Mouse (Mus musculus) liver, embryonic 14.5 days (tissue): ENCODE measurements at regions not wholly inside any gene's neighbourhood (a gene's known extent, or its start where the extent isn't known, plus 50 kb on each side); places are given as distances from the start of the nearest gene placed in this dataset.

ENCODE experiments used
- ATAC-seq: fragments of 200-750 bp; cut with Nextera tagmentation; 2 replicates; pipeline ENCODE4 v1.8.0; 2017; ENCODE audit warnings: moderate number of reproducible peaks, mild to moderate bottlenecking, moderate library complexity; ENCODE audit not compliant: insufficient read depth
- DNase-seq, 3 experiments: peaks; one replicate each; pipeline ENCODE4 v3.0.0-alpha.2; 2012 to 2013; ENCODE audit warnings: low read depth in 3 of 3, low spot score in 3 of 3
- H3K27ac ChIP-seq: fragments of 300-500 bp; sonication (generic); 2 replicates; pipeline ENCODE4 v1.5.1; 2014; ENCODE audit warnings: moderate library complexity, mild to moderate bottlenecking, control low read depth, inconsistent platforms
- H3K27me3 ChIP-seq: fragments of 300-500 bp; sonication (generic); 2 replicates; pipeline ENCODE4 v1.6.1; 2014; ENCODE audit warnings: mild to moderate bottlenecking, low read length, moderate library complexity; ENCODE audit not compliant: control insufficient read depth, insufficient read depth
- H3K36me3 ChIP-seq: fragments of 300-500 bp; sonication (generic); replicated peaks from 2 replicates; pipeline ENCODE4 v1.6.1; 2014; ENCODE audit warnings: low read depth; ENCODE audit not compliant: control insufficient read depth, insufficient read depth
- H3K4me1 ChIP-seq, 2 experiments: fragments of 200-500 bp in 1 of 2; fragments of 300-500 bp in 1 of 2; sonication (generic) in 1 of 2; replicated peaks; 2 replicates each; pipeline ENCODE4 v1.6.1; 2012 to 2014; ENCODE audit warnings: antibody characterized with exemption in 1 of 2, inconsistent platforms in 1 of 2, low read length in 1 of 2; ENCODE audit not compliant: control insufficient read depth in 2 of 2, insufficient read depth in 2 of 2
- H3K4me2 ChIP-seq: fragments of 300-500 bp; sonication (generic); 2 replicates; pipeline ENCODE4 v1.6.1; 2014; ENCODE audit warnings: low read depth, mild to moderate bottlenecking, control low read depth, moderate library complexity
- H3K4me3 ChIP-seq, 2 experiments: fragments of 200-500 bp in 1 of 2; fragments of 300-500 bp in 1 of 2; sonication (generic) in 1 of 2; 2 replicates each; pipeline ENCODE4 v1.5.1; 2012 to 2014; ENCODE audit warnings: low read depth in 2 of 2, low read length in 2 of 2, mild to moderate bottlenecking in 2 of 2, control low read depth in 1 of 2, inconsistent platforms in 1 of 2, moderate library complexity in 1 of 2; ENCODE audit not compliant: insufficient read depth in 1 of 2
- H3K9ac ChIP-seq: fragments of 300-500 bp; sonication (generic); replicated peaks from 2 replicates; pipeline ENCODE4 v1.6.1; 2014; ENCODE audit warnings: mild to moderate bottlenecking, control low read depth, moderate library complexity
- H3K9me3 ChIP-seq: fragments of 300-500 bp; sonication (generic); 2 replicates; pipeline ENCODE4 v1.6.1; 2016; ENCODE audit warnings: low read length, mixed read lengths; ENCODE audit not compliant: control insufficient read depth
- CTCF ChIP-seq: IDR thresholded peaks from 2 replicates; pipeline ENCODE4 v1.5.1; 2016; ENCODE audit warnings: antibody characterized with exemption, low read depth, control low read depth
- EP300 ChIP-seq: IDR thresholded peaks from 2 replicates; pipeline ENCODE4 v1.6.1; 2016; ENCODE audit warnings: antibody characterized with exemption, low read depth
- WGBS: fragments of 180-500 bp; shearing (Covaris S2); extraction: QIAGEN DNeasy Blood & Tissue Kit; methylation state at CpG from one replicate; pipeline ENCODE4 v1.1.7; 2014; ENCODE audit not compliant: insufficient replicate concordance; 5-methylcytosine and 5-hydroxymethylcytosine counted together

GRCm38 (mm10) chr15:25135471-25136262 lies 277.9 kb downstream of the Basp1 start:
- no peak overlapping the region for H3K4me2 ChIP-seq
- H3K27me3 ChIP-seq = no peaks in the 10 kb centered on the region
- no peak overlapping the region for H3K27ac ChIP-seq
- no peaks in the 10 kb centered on the region for H3K9me3 ChIP-seq
- H3K4me3 ChIP-seq = no peak overlapping the region
- H3K36me3 ChIP-seq = no peaks in the 10 kb centered on the region
- no peak overlapping the region for H3K9ac ChIP-seq
- DNase-seq (no peak), ATAC-seq (no peak)
- TF ChIP-seq CTCF (no peak), EP300 (no peak)
- no peaks in the 10 kb centered on the region for H3K4me1 ChIP-seq
- 43% methylated on average over 19 of the region's 19 CpGs for WGBS

- no peak for ATAC-seq
- WGBS = 60% methylated on average over 6 of the region's 6 CpGs
- TF ChIP-seq CTCF = no peak
- no peak for TF ChIP-seq EP300
- Histone ChIP-seq H3K4me2 (no peak overlapping the region), H3K4me1 (no peaks in the 10 kb centered on the region), H3K9me3 (no peaks in the 10 kb centered on the region), H3K9ac (no peak overlapping the region), H3K36me3 (no peaks in the 10 kb centered on the region), H3K4me3 (no peak overlapping the region), H3K27ac (no peak overlapping the region), H3K27me3 (no peaks in the 10 kb centered on the region)
- no peak for DNase-seq
These were observed 283.5 kb downstream of the Basp1 start for GRCm38 (mm10) chr15:25130096-25130495.

- Histone ChIP-seq H3K27me3 (no peaks in the 10 kb centered on the region), H3K9me3 (no peaks in the 10 kb centered on the region), H3K9ac (no peak overlapping the region), H3K4me3 (no peak overlapping the region), H3K4me1 (no peaks in the 10 kb centered on the region), H3K27ac (no peak overlapping the region), H3K36me3 (no peaks in the 10 kb centered on the region), H3K4me2 (no peak overlapping the region)
- 48% methylated on average over 5 of the region's 5 CpGs for WGBS
- no peak for TF ChIP-seq CTCF
- ATAC-seq = no peak
- DNase-seq = no peak
These were observed 284.0 kb downstream of the Basp1 start for GRCm38 (mm10) chr15:25129572-25129971.

DNA sequence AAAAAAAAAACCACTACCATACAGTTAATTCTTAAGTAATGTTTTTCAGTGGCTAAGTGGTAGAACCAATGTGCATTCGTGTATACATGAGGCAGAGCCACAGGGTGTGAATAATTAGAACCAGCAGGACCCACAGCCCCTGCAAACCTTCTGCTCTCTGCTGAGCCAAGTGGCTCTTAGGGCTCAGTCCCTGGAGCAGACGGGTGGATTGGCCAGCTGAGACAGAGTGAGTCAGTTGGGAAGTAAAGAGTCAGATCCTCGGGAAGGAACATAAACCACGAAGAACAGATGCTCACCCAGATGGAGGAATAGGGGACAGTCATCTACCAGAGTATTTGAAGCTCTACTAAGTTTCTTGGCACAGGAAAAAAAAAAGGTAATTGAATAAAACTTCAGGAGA lies 293.1 kb downstream of the Basp1 start:
- WGBS = 43% methylated on average over 4 of the region's 4 CpGs
- no peak overlapping the region for H3K9ac ChIP-seq
- H3K27ac ChIP-seq = no peak overlapping the region
- H3K36me3 ChIP-seq = no peaks in the 10 kb centered on the region
- no peak overlapping the region for H3K4me2 ChIP-seq
- H3K27me3 ChIP-seq = no peaks in the 10 kb centered on the region
- TF ChIP-seq CTCF (no peak), EP300 (no peak)
- DNase-seq (no peak), ATAC-seq (no peak)
- H3K9me3 ChIP-seq = no peaks in the 10 kb centered on the region
- H3K4me3 ChIP-seq = no peak overlapping the region
- no peaks in the 10 kb centered on the region for H3K4me1 ChIP-seq

GRCm38 (mm10) chr15:25117980-25118379 lies 295.6 kb downstream of the Basp1 start:
- Histone ChIP-seq H3K27me3 (no peaks in the 10 kb centered on the region), H3K4me2 (no peak overlapping the region), H3K9me3 (no peaks in the 10 kb centered on the region), H3K4me3 (no peak overlapping the region), H3K27ac (no peak overlapping the region), H3K9ac (no peak overlapping the region), H3K4me1 (no peaks in the 10 kb centered on the region), H3K36me3 (no peaks in the 10 kb centered on the region)
- ATAC-seq (no peak), DNase-seq (no peak)
- WGBS = 33% methylated on average over 3 of the region's 3 CpGs
- TF ChIP-seq EP300 (no peak), CTCF (no peak)
